17 mouse cellular contexts compared by ENCODE assay signal in the genomic region with DNA sequence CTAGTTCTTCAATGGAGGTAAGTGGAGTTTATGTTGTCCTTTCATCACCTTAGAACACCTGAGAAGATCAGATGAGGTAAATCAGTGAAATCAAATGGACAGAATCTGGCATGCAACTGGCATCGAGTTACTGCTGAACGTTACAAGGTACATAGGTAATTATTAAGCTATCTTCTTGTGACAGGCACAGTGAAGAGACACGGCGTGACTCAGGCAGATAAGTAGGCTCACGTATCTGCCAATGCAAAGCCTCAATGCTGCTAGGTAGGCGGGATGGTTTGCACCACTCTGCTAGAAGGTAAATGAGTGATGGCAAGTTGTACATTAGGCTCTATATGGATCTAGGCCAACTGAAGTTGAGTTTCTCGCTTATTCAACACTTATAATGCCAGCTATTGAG. TPM values are rescaled to one million over a fixed set of nuclear protein-coding genes. Genes with fewer than 3 reads are reported as not detected.
DNase-seq lines count a peak whose midpoint lies in the region; ATAC-seq lines count a peak whose summit lies in the region.
"Had no signal": no experiment of that assay in that cellular context is flagged by ENCODE, and none has a peak within 500 bp of the region (broad histone marks: within the 10 kb centered on the region; RNA-seq: fewer than 3 reads in every experiment).

No protein-coding gene starts in this region.

- H3K9me3 ChIP-seq in forebrain, embryonic 13.5 days (replicated peaks) = no peaks in the 10 kb centered on the region
- no peaks in the 10 kb centered on the region for H3K9me3 ChIP-seq in midbrain, embryonic 15.5 days
- H3K9me3 ChIP-seq: embryonic facial prominence, embryonic 15.5 days; hindbrain, embryonic 10.5 days had no signal

- no peak overlapping the region for H3K27ac ChIP-seq in forebrain, embryonic 13.5 days
- H3K27ac ChIP-seq in midbrain, embryonic 15.5 days = no peak overlapping the region
- H3K27ac ChIP-seq: embryonic facial prominence, embryonic 15.5 days; hindbrain, embryonic 10.5 days had no signal

- H3K4me1 ChIP-seq in forebrain, embryonic 13.5 days = no peaks in the 10 kb centered on the region
- H3K4me1 ChIP-seq in midbrain, embryonic 15.5 days = no peaks in the 10 kb centered on the region
- H3K4me1 ChIP-seq: embryonic facial prominence, embryonic 15.5 days had no signal

- peak; percentile 51 for DNase-seq in c-Kit-negative CD71-positive TER-119-positive erythroid progenitor cells, embryonic 14.5 days (ENCODE audit: low read depth, low spot score)
- DNase-seq in kidney, adult 18-20 months = peak; percentile 54
- DNase-seq in kidney, postnatal 36 days = peak; percentile 32 to 86
- DNase-seq in urinary bladder, adult 2 months (ENCODE audit: low spot score) = no peak
- no peak for DNase-seq in lung, postnatal 10 days
- DNase-seq: adrenal gland, postnatal 25 days; lung, adult 2 months had no signal

- WGBS in forebrain, embryonic 13.5 days = 89% methylated on average over 7 of the region's 7 CpGs
- WGBS in midbrain, embryonic 15.5 days = 87% methylated on average over 7 of the region's 7 CpGs

- H3K4me2 ChIP-seq in forebrain, embryonic 13.5 days = no peak overlapping the region
- H3K4me2 ChIP-seq in midbrain, embryonic 15.5 days = no peak overlapping the region
- H3K4me2 ChIP-seq: embryonic facial prominence, embryonic 15.5 days had no signal

- no peaks in the 10 kb centered on the region for H3K36me3 ChIP-seq in forebrain, embryonic 13.5 days (ENCODE audit: poor library complexity, severe bottlenecking)
- H3K36me3 ChIP-seq in midbrain, embryonic 15.5 days (replicated peaks) = no peaks in the 10 kb centered on the region
- H3K36me3 ChIP-seq: embryonic facial prominence, embryonic 15.5 days; hindbrain, embryonic 10.5 days had no signal

- H3K9ac ChIP-seq in forebrain, embryonic 13.5 days = no peak overlapping the region
- H3K9ac ChIP-seq in midbrain, embryonic 15.5 days = no peak overlapping the region
- H3K9ac ChIP-seq: embryonic facial prominence, embryonic 15.5 days had no signal

- no peak overlapping the region for H3K4me3 ChIP-seq in forebrain, embryonic 13.5 days
- no peak overlapping the region for H3K4me3 ChIP-seq in midbrain, embryonic 15.5 days
- H3K4me3 ChIP-seq: embryonic facial prominence, embryonic 15.5 days; hindbrain, embryonic 10.5 days had no signal

- no peaks in the 10 kb centered on the region for H3K27me3 ChIP-seq in forebrain, embryonic 13.5 days
- no peaks in the 10 kb centered on the region for H3K27me3 ChIP-seq in midbrain, embryonic 15.5 days (replicated peaks)
- H3K27me3 ChIP-seq: embryonic facial prominence, embryonic 15.5 days had no signal

- ATAC-seq in megakaryocyte progenitor cell, adult 5-6 weeks (replicated peaks; ENCODE audit: poor library complexity) = peak; percentile 86
- no peak for ATAC-seq in forebrain, embryonic 13.5 days
- ATAC-seq in midbrain, embryonic 15.5 days (replicated peaks) = no peak
- ATAC-seq: forebrain, embryonic 16.5 days; inflammation-experienced regulatory T-cells, adult 6 months had no signal

RNA-seq across cellular contexts. Expression of gene Srsf5, which starts 15.2 kb away (rescaled TPM):
- total RNA-seq in megakaryocyte progenitor cell, adult 5-6 weeks (2015) = 254 and 283 TPM in 2 replicates
- 684 and 913 TPM in 2 replicates for total RNA-seq in megakaryocyte progenitor cell, adult 5-6 weeks (2017)
- polyA plus RNA-seq in urinary bladder, adult 2 months (2012; rRNA removed) = 768 and 950 TPM in 2 replicates
- 528 and 549 TPM in 2 replicates for polyA plus RNA-seq in forebrain, embryonic 13.5 days (2015; fragmentation: Nextera tagmentation; extraction: Ambion mirVana)
- 404 and 430 TPM in 2 replicates for polyA plus RNA-seq in midbrain, embryonic 15.5 days (2015; fragmentation: Nextera tagmentation; extraction: Ambion mirVana)

RNA-seq across cellular contexts. Expression of gene Slc10a1, which starts 38.4 kb away (rescaled TPM):
- total RNA-seq in megakaryocyte progenitor cell, adult 5-6 weeks (2015) = not detected in 2 replicates
- total RNA-seq in megakaryocyte progenitor cell, adult 5-6 weeks (2017) = not detected in 2 replicates
- not detected in 2 replicates for polyA plus RNA-seq in urinary bladder, adult 2 months (2012; rRNA removed)
- 0.54 and 0.62 TPM in 2 replicates for polyA plus RNA-seq in forebrain, embryonic 13.5 days (2015; fragmentation: Nextera tagmentation; extraction: Ambion mirVana)
- 0.50 and 0.66 TPM in 2 replicates for polyA plus RNA-seq in midbrain, embryonic 15.5 days (2015; fragmentation: Nextera tagmentation; extraction: Ambion mirVana)
- total RNA-seq: adrenal gland, postnatal 25 days; layer of hippocampus, postnatal 14 days; left cerebral cortex, postnatal 25 days; megakaryocyte, adult 5-6 weeks had no signal

Comparison
In these comparisons a context has a peak if more than half of its experiments do, and no peak if none do; other contexts are left out.
1. DNase-seq: peak in c-Kit-negative CD71-positive TER-119-positive erythroid progenitor cells, embryonic 14.5 days (single experiment), kidney, adult 18-20 months (single experiment) and kidney, postnatal 36 days (2 of 2); none in urinary bladder, adult 2 months (single experiment) and lung, postnatal 10 days (single experiment).